Mouse (Mus musculus) retina, postnatal 7 days (tissue): ENCODE measurements around the gene Acot4.
A peak's percentile ranks its signal among the peaks of the same experiment; 100 is the strongest.
"Not testable (repeated sequence)": the region's sequence is repeated elsewhere in the genome, so short reads cannot be mapped to it uniquely, and the experiment has no call there.

Experiments
- DNase-seq: peaks from one replicate; pipeline ENCODE4 v3.0.0-alpha.2; 2012; ENCODE audit warnings: low read depth, low spot score

Acot4 gene

GRCm38 (mm10) chr12:84038241-84038640 lies at the start of gene Acot4:
Gene Acot4 (plus strand): TSS chr12:84038379.
- not testable (repeated sequence) for DNase-seq

- DNase-seq = no peak
Measured at GRCm38 (mm10) chr12:83988483-83988882, 49.7 kb upstream of the Acot4 start.

GRCm38 (mm10) chr12:83989378-83989777 lies 48.8 kb upstream of the Acot4 start:
- DNase-seq = no peak

GRCm38 (mm10) chr12:83997221-83997620 lies 41.0 kb upstream of the Acot4 start:
- DNase-seq = no peak

- no peak for DNase-seq
Measured at GRCm38 (mm10) chr12:83998341-83999107, 39.7 kb upstream of the Acot4 start.

- not testable (repeated sequence) for DNase-seq
Measured at GRCm38 (mm10) chr12:83999237-83999636, 38.9 kb upstream of the Acot4 start.

- DNase-seq = no peak
Measured at GRCm38 (mm10) chr12:84000418-84000817, 37.8 kb upstream of the Acot4 start.

- DNase-seq = no peak
Measured at GRCm38 (mm10) chr12:84003866-84004265, 34.3 kb upstream of the Acot4 start.

GRCm38 (mm10) chr12:84008251-84008650 lies 29.9 kb upstream of the Acot4 start:
- no peak for DNase-seq

GRCm38 (mm10) chr12:84008729-84009128 lies 29.4 kb upstream of the Acot4 start:
- no peak for DNase-seq

- DNase-seq = not testable (repeated sequence)
Measured at GRCm38 (mm10) chr12:84009171-84009965, 28.8 kb upstream of the Acot4 start, which contains the start of gene Acot1. Gene Acot1 (plus strand): TSS chr12:84009490.

- no peak for DNase-seq
Measured at GRCm38 (mm10) chr12:84010201-84010600, 28.0 kb upstream of the Acot4 start.

- peak; percentile 54 for DNase-seq
Measured at GRCm38 (mm10) chr12:84011251-84012040, 26.7 kb upstream of the Acot4 start.

- DNase-seq = no peak
Measured at GRCm38 (mm10) chr12:84013130-84013529, 25.0 kb upstream of the Acot4 start.

GRCm38 (mm10) chr12:84013701-84014100 lies 24.5 kb upstream of the Acot4 start:
- no peak for DNase-seq

GRCm38 (mm10) chr12:84020528-84020927 lies 17.7 kb upstream of the Acot4 start:
- not testable (repeated sequence) for DNase-seq

- not testable (repeated sequence) for DNase-seq
Measured at GRCm38 (mm10) chr12:84022266-84022665, 15.9 kb upstream of the Acot4 start.

- no peak for DNase-seq
Measured at GRCm38 (mm10) chr12:84023052-84023745, 15.0 kb upstream of the Acot4 start.

GRCm38 (mm10) chr12:84025888-84026287 lies 12.3 kb upstream of the Acot4 start:
- DNase-seq = no peak

GRCm38 (mm10) chr12:84028328-84028727 lies 9.9 kb upstream of the Acot4 start:
- DNase-seq = not testable (repeated sequence)

- DNase-seq = not testable (repeated sequence)
Measured at GRCm38 (mm10) chr12:84029043-84029442, 9.1 kb upstream of the Acot4 start.
